Mouse (Mus musculus) embryonic facial prominence, embryonic 13.5 days (tissue): ENCODE data around the gene Hmgcs1. TPM values are rescaled to one million over a fixed set of nuclear protein-coding genes. Genes with fewer than 3 reads are reported as not detected.

Source experiments
- ATAC-seq: fragments of 200-750 bp; cut with Nextera tagmentation; 2 replicates; pipeline ENCODE4 v1.8.0; 2017; ENCODE audit warnings: low read depth; ENCODE audit not compliant: insufficient number of reproducible peaks, insufficient read depth, low FRiP score, low TSS enrichment
- H3K27ac ChIP-seq: fragments of 300-500 bp; sonication (generic); 2 replicates; pipeline ENCODE4 v1.5.1; 2015; ENCODE audit warnings: moderate library complexity, mild to moderate bottlenecking, inconsistent platforms
- H3K27me3 ChIP-seq: fragments of 300-500 bp; sonication (generic); 2 replicates; pipeline ENCODE4 v1.6.1; 2015; ENCODE audit warnings: mild to moderate bottlenecking, inconsistent platforms
- H3K36me3 ChIP-seq: fragments of 300-500 bp; sonication (generic); 2 replicates; pipeline ENCODE4 v1.6.1; 2015; ENCODE audit warnings: mild to moderate bottlenecking, inconsistent platforms
- H3K4me1 ChIP-seq: fragments of 300-500 bp; sonication (generic); 2 replicates; pipeline ENCODE4 v1.6.1; 2015; ENCODE audit warnings: inconsistent platforms
- H3K4me2 ChIP-seq: fragments of 300-500 bp; sonication (generic); 2 replicates; pipeline ENCODE4 v1.6.1; 2015; ENCODE audit warnings: moderate library complexity, mild to moderate bottlenecking, inconsistent platforms
- H3K4me3 ChIP-seq: fragments of 300-500 bp; sonication (generic); 2 replicates; pipeline ENCODE4 v1.5.1; 2015; ENCODE audit warnings: mild to moderate bottlenecking, inconsistent platforms
- H3K9ac ChIP-seq: fragments of 300-500 bp; sonication (generic); 2 replicates; pipeline ENCODE4 v1.6.1; 2015; ENCODE audit warnings: mild to moderate bottlenecking, inconsistent platforms
- H3K9me3 ChIP-seq: fragments of 300-500 bp; sonication (generic); 2 replicates; pipeline ENCODE4 v1.6.1; 2016; ENCODE audit warnings: inconsistent platforms
- WGBS: fragments of 180-500 bp; shearing (Covaris S2); methylation state at CpG from one replicate; pipeline ENCODE4 v1.1.7; 2015; ENCODE audit warnings: mixed read lengths; 5-methylcytosine and 5-hydroxymethylcytosine counted together
- polyA plus RNA-seq: library from polyadenylated mRNA; unstranded; fragments of >200 nt; fragmentation: Nextera tagmentation; extraction: Ambion mirVana; gene quantifications from 2 replicates; pipeline ENCODE4 v1.2.1, GENCODE M21; 2015

The Hmgcs1 gene
- polyA plus RNA-seq, 1 experiment from 2014 or later, result 161 TPM

- 0 out of 2 replicates have a peak, but pooled peaks cover 3% of the 10 kb centered on the region for H3K4me1 ChIP-seq
- H3K4me2 ChIP-seq, result no peak overlapping the region
- H3K36me3 ChIP-seq, result no peaks in the 10 kb centered on the region
- no peak overlapping the region for H3K27ac ChIP-seq
- H3K9ac ChIP-seq, result no peak overlapping the region
- ATAC-seq, result no peak
- no peaks in the 10 kb centered on the region for H3K9me3 ChIP-seq
- no peak overlapping the region for H3K4me3 ChIP-seq
- no peaks in the 10 kb centered on the region for H3K27me3 ChIP-seq
- WGBS, result 74% methylated on average over 26 of the region's 26 CpGs
These were observed 37.6 kb downstream of the Hmgcs1 start for GRCm38 (mm10) chr13:119727608-119728387.

- no peak overlapping the region for H3K27ac ChIP-seq
- no peak overlapping the region for H3K4me2 ChIP-seq
- no peaks in the 10 kb centered on the region for H3K9me3 ChIP-seq
- 0 out of 2 replicates have a peak, but pooled peaks cover 3% of the 10 kb centered on the region for H3K4me1 ChIP-seq
- no peak overlapping the region for H3K9ac ChIP-seq
- H3K36me3 ChIP-seq, result no peaks in the 10 kb centered on the region
- H3K27me3 ChIP-seq, result no peaks in the 10 kb centered on the region
- 84% methylated on average over 7 of the region's 7 CpGs for WGBS
- ATAC-seq, result no peak
- H3K4me3 ChIP-seq, result no peak overlapping the region
These were observed 39.2 kb downstream of the Hmgcs1 start for GRCm38 (mm10) chr13:119729406-119729805.

- Histone ChIP-seq H3K4me2 (no peak overlapping the region), H3K4me1 (0 out of 2 replicates have a peak, but pooled peaks cover 3% of the 10 kb centered on the region), H3K4me3 (no peak overlapping the region), H3K36me3 (no peaks in the 10 kb centered on the region), H3K9ac (no peak overlapping the region), H3K9me3 (no peaks in the 10 kb centered on the region), H3K27ac (no peak overlapping the region), H3K27me3 (no peaks in the 10 kb centered on the region)
- ATAC-seq, result no peak
- 63% methylated on average over 6 of the region's 6 CpGs for WGBS
These were observed 41.3 kb downstream of the Hmgcs1 start for GRCm38 (mm10) chr13:119731448-119731847.

- Histone ChIP-seq H3K27me3 (no peaks in the 10 kb centered on the region), H3K9me3 (no peaks in the 10 kb centered on the region), H3K4me3 (peak overlapping the region; percentile 35), H3K27ac (no peak overlapping the region), H3K4me1 (peaks cover 9% of the 10 kb centered on the region), H3K4me2 (peak overlapping the region; percentile 62), H3K36me3 (no peaks in the 10 kb centered on the region), H3K9ac (peak overlapping the region; percentile 58)
- WGBS, result 3% methylated on average over 19 of the region's 19 CpGs
- no peak for ATAC-seq
These were observed 51.4 kb downstream of the Hmgcs1 start for GRCm38 (mm10) chr13:119741390-119742237.

- Histone ChIP-seq H3K4me3 (no peak overlapping the region), H3K4me2 (no peak overlapping the region), H3K4me1 (peaks cover 9% of the 10 kb centered on the region), H3K36me3 (no peaks in the 10 kb centered on the region), H3K27ac (no peak overlapping the region), H3K9ac (no peak overlapping the region), H3K9me3 (no peaks in the 10 kb centered on the region), H3K27me3 (no peaks in the 10 kb centered on the region)
- 86% methylated on average over 6 of the region's 6 CpGs for WGBS
- ATAC-seq, result no peak
These were observed 52.7 kb downstream of the Hmgcs1 start for GRCm38 (mm10) chr13:119742711-119743415.

- Histone ChIP-seq H3K27me3 (no peaks in the 10 kb centered on the region), H3K4me1 (peaks cover 9% of the 10 kb centered on the region), H3K4me3 (no peak overlapping the region), H3K9ac (no peak overlapping the region), H3K36me3 (no peaks in the 10 kb centered on the region), H3K9me3 (no peaks in the 10 kb centered on the region), H3K4me2 (no peak overlapping the region), H3K27ac (no peak overlapping the region)
- ATAC-seq, result no peak
- 74% methylated on average over 3 of the region's 3 CpGs for WGBS
These were observed 53.3 kb downstream of the Hmgcs1 start for GRCm38 (mm10) chr13:119743470-119743869.

- Histone ChIP-seq H3K4me3 (no peak overlapping the region), H3K27ac (no peak overlapping the region), H3K9ac (no peak overlapping the region), H3K36me3 (no peaks in the 10 kb centered on the region), H3K4me1 (peaks cover 2% of the 10 kb centered on the region), H3K4me2 (no peak overlapping the region), H3K9me3 (no peaks in the 10 kb centered on the region), H3K27me3 (no peaks in the 10 kb centered on the region)
- WGBS, result 88% methylated on average over 4 of the region's 4 CpGs
- ATAC-seq, result no peak
These were observed 56.8 kb downstream of the Hmgcs1 start for GRCm38 (mm10) chr13:119746930-119747329.

- H3K4me2 ChIP-seq, result no peak overlapping the region
- H3K9me3 ChIP-seq, result no peaks in the 10 kb centered on the region
- 53% methylated on average over 9 of the region's 9 CpGs for WGBS
These were observed 63.9 kb downstream of the Hmgcs1 start for GRCm38 (mm10) chr13:119753859-119754634.

GRCm38 (mm10) chr13:119754635-119755020 is 64.4 kb downstream of the Hmgcs1 start:
- Histone ChIP-seq H3K4me2 (peak overlapping the region; percentile 98), H3K27ac (no peak overlapping the region), H3K36me3 (no peaks in the 10 kb centered on the region), H3K27me3 (no peaks in the 10 kb centered on the region), H3K9ac (no peak overlapping the region), H3K4me1 (peaks cover 17% of the 10 kb centered on the region), H3K4me3 (0 out of 2 replicates have a peak overlapping the region, but pooled peaks have one; percentile 57), H3K9me3 (no peaks in the 10 kb centered on the region)
- WGBS, result 24% methylated on average over 3 of the region's 3 CpGs
- no peak for ATAC-seq

More at GRCm38 (mm10) chr13:119753859-119754634, 63.9 kb downstream of the Hmgcs1 start:
- Histone ChIP-seq H3K9ac (no peak overlapping the region), H3K36me3 (no peaks in the 10 kb centered on the region), H3K27ac (no peak overlapping the region), H3K4me1 (peaks cover 17% of the 10 kb centered on the region), H3K4me3 (no peak overlapping the region), H3K27me3 (no peaks in the 10 kb centered on the region)
- ATAC-seq, result no peak

- no peaks in the 10 kb centered on the region for H3K36me3 ChIP-seq
- no peak for ATAC-seq
- under 1% methylated on average over 16 of the region's 16 CpGs for WGBS
- peak overlapping the region; percentile 80 for H3K9ac ChIP-seq
- no peaks in the 10 kb centered on the region for H3K27me3 ChIP-seq
- peaks cover 17% of the 10 kb centered on the region for H3K4me1 ChIP-seq
- no peaks in the 10 kb centered on the region for H3K9me3 ChIP-seq
- no peak overlapping the region for H3K27ac ChIP-seq
- H3K4me2 ChIP-seq, result peak overlapping the region; percentile 98
- peak overlapping the region; percentile 57 for H3K4me3 ChIP-seq
These were observed 65.0 kb downstream of the Hmgcs1 start for GRCm38 (mm10) chr13:119755141-119755547.
